Mouse (Mus musculus) T-helper 17 cell (primary cell): Measurements from ENCODE around the gene Zyx.

Source experiments
- in situ Hi-C, 2 experiments: fragments of 300-600 bp; cut with MboI, MseI; formaldehyde crosslinking; loops; 1 replicate in 1 of 2; 2 replicates in 1 of 2; pipeline ENCODE4 v1.15.1; 2025; ENCODE audit warnings: high pct_unique_total_duplicates in 2 of 2

Zyx gene

DNA sequence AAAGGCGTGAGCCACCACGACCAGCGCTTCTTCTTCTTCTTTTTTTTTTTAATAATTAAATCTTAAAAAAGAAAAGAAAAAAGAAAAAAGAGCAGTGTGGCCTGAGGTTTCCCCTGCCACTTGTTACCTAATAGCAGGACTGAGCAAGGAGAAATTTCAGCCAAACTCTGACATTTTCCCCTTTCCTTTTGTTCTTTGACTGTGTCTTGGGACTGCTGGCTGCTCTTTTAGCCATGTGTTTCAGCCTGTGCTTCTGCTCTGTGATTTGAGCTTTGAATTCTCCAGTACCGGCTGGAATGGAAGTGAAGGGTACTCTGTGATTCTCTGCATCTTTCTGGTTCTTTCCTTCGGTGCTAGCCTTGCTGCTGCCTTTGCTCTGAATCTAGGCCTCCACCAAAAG, 33.9 kb downstream of the Zyx start:
- in situ Hi-C loops = loop anchor here in 1 of 2 experiments (5.0 to 25.0 kb wide), 2 partner anchors 41 to 1496 kb away; partner anchors contain the start of gene Moxd2

DNA sequence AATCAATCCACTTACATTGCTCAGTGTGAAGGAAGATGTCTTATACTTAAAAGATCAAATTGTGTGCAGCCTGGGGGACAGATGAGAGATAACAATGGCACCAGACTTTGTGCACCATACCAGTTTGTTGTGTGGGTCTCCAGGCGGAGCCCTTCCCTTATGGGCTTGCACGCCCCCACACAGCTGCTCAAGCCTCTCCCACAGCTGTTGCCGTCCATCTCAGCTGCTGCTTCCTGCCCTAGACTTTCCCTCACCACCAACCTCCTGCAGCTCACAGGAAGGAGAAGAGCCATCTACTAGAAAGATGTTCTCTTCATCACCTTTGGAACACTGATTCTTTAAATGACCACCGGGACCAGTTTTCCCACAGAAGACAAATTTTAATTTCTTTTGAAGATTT, 36.2 kb downstream of the Zyx start:
- in situ Hi-C loops = loop anchor here in 1 of 2 experiments (25.0 kb wide), 1 partner anchor 1498 kb away; the partner anchor contains the start of gene Moxd2

DNA sequence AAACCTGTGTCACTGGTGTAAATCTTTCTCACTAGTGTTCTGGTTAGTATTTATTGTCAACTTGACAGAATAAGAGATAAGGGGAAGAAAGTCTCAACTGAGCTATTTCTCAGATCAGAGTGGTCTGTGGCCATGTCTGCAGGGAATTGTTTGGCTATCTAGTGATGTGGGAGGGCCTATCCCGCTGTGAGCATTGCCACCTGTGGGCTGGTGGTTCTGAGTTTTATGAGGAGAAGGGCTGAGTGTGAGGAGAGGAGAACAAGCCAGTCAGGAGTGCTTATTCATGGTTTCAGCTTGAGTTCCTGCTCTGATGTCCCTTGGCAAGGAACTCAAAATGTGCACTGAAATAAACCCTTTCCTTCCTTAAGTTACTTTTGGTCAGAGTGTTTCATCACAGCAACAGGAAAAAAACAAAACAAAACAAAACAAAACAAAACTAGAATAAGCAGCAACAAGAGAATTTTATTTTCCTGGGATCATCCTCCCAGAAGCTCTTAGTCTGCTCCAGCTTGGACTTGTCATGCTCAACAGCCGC, 42.4 kb downstream of the Zyx start:
- in situ Hi-C loops = loop anchor here in 1 of 2 experiments (25.0 kb wide), 1 partner anchor 1505 kb away; the partner anchor contains the start of gene Moxd2

DNA sequence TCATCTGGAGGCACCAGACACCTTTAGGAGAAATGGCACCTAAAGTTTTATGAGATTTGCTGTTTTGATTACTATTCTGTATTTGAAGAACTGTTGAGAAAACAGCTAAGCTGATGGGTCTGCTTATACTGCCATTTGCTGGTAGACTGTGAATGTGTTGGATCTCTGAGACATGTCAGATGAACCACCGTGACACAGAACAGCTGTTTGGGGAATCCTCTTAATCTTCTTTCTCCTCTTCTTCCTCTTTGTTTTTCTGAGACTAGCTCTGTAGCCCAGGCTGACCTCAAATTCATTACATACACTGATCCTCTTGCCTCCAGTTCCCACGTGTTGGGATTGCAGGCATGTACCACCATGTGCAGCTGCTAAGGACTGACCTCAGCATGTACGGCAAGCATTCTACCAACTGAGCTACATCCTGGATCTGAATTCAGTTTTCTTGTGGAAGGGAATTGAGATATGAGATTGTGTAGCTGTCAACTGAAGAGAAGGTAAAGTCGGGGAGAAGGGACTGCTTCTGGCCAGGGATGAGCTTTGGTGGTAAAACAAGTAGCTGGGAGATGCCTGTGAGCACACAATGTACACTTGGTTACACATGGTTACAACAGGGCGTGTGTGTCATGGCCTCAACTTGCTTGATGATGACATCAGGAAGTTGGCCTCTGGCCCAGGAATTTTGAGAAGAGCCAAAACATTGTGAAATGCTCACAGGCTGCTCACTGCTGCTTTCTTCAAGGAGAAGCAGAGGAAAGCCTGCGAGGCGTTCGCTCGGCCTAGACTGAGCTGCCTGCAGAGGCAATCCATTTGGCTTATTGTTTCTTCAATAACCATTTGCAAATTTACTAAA, 46.8 kb downstream of the Zyx start:
- in situ Hi-C loops = loop anchor here in 1 of 2 experiments (25.0 kb wide), 1 partner anchor 1509 kb away; the partner anchor contains the start of gene Moxd2

DNA sequence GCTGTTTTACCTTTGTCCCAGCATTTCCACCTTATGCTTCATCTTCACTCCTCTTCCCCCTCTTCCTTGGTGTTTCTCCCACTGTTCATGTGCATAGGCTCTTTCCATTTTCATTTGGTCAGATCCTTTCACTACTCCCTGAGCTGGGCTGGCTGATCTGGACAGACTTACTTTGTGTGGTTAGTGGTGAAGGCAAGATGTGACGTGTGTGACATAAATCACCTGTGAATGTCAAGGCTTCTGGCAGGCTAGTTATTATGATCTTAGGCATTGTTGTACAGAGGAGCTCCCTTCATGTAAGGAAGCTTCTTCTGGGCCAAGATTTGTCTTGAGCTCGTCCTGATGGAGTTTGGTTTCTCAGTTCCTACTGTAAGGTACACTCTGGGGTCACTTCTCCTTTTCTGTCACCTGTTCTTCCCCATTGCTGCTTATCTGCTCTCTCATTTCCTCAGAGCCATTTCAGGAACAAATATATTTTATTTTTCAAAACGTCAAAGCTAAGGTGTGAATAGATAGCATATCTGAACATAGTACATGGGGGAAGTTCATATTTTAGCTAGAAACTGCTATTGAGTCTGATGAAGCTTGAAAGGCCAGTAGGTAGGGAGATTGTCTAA, 47.7 kb downstream of the Zyx start:
- in situ Hi-C loops = loop anchor here in 1 of 2 experiments (25.0 kb wide), 1 partner anchor 1510 kb away; the partner anchor contains the start of gene Moxd2

DNA sequence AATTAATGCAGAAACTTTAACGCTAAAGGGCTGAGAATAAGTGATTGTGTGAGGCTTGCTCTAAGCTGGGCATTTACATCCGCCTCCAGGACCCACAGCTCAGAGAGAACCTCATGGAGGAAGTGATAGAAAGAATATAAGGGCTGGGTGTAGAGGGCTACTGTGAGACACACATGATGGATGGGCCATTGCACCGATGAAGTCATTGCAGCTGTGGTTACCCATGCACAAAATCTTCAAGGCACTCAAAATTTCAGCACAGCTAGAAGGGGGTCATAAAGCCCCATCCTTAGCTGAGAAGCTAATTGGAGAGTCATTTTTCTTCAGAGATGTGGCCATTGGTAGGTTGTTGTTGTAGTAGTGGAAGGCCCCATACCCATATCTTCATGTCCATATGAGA, 48.9 kb downstream of the Zyx start:
- in situ Hi-C loops = loop anchor here in 1 of 2 experiments (25.0 kb wide), 1 partner anchor 1511 kb away; the partner anchor contains the start of gene Moxd2

DNA sequence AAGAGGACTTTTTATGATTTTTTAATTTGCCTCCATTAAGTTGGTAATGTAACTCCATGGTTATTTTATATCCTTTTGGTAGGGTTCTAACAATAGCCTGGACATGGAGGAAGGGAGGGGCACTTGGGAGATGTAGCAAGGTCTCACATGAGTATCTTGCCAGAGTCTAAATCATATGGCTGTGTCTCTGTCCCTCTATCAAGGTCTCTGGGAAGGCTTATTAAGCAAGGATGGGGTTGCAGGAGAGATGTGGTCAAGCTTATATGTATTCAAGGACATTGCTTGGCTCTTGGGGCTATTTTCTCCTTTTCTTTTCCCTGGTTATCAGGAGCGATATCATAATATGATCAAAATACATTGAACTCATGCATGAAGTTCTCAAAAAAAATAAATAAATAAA, 49.6 kb downstream of the Zyx start:
- in situ Hi-C loops = loop anchor here in 1 of 2 experiments (25.0 kb wide), 1 partner anchor 1512 kb away; the partner anchor contains the start of gene Moxd2

DNA sequence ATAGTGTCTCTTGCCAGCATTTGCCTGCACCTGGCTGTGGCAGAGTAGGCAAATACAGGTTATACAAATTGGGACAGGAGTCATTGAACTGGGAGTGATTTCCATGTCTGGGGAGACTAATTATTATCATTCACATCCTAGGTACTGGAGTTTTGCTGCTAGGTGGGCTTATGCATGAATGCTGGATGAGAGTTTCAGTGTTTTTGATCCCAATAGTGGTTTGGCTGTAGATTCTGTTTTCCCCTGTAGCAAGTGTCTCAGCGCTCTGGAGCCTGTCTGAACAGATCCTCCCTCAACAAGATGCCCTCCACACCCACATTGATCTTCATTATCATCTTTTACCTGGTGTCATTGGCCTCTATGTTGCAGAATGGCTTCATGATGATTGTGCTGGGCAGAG, 50.5 kb downstream of the Zyx start, which contains the start of gene Tas2r143:
Tas2r143 (plus strand) TSS at position 301 of the 400 bp plus-strand sequence.
- in situ Hi-C loops = loop anchor here in 1 of 2 experiments (25.0 kb wide), 1 partner anchor 1513 kb away; the partner anchor contains the start of gene Moxd2

DNA sequence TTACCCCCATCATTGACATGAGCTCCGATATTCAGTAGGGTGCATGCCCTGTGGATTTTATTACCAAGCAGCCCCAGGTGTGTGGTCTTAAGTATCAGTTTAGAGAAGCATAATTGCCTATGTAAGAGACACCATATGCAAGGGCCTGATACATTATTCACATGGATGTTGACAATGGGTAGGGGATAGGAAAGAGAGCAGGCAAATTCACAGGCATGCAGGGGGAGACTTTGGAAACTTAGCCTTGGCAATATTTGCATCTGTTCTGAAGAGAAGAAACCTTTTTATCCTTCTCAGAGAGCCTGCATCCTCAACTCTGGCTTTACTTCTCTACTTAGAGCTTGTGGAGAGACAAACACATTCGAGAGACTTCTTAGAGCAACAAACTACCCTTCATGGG, 55.7 kb downstream of the Zyx start, which contains the start of gene Tas2r135:
Tas2r135 (plus strand) TSS at position 301 of the 400 bp plus-strand sequence.
- in situ Hi-C loops = no loop called here
